Mouse (Mus musculus) erythroblast, embryonic 14.5 days (primary cell): ENCODE measurements around the gene Lgals3bp.

Experiments used
- GATA1 ChIP-seq: IDR thresholded peaks from 2 replicates; pipeline ENCODE4 v1.6.1; 2012; ENCODE audit warnings: low read length, inconsistent platforms, mixed read lengths
- TAL1 ChIP-seq: IDR thresholded peaks from 3 replicates; pipeline ENCODE4 v1.6.1; 2012; ENCODE audit warnings: low read length, inconsistent platforms, mixed read lengths

DNA sequence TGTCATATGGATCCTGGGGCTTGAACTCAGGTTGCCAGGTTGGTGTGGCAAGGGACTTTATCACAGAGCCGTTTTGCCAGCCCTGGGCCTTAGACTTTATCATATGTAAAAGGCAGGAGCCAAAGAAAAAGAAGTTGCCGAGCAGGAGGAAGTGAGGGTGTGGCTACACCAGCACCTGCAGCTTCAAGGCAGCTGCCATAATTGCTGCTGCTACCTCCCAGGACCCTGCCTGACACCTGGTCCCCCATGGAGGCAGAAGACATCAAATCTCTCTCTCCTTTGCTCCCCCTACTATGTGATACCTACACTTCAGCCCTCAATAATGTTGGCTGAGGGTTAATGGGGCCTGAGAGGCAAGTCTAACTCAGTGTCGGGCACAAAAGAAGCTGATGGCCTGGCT, 53.5 kb downstream of the Lgals3bp start:
- TF ChIP-seq TAL1, result no peak
- no peak for TF ChIP-seq GATA1
